Mouse (Mus musculus) lung, postnatal 0 days (tissue): Measurements from ENCODE around the gene Cd52. TPM values are rescaled to one million over a fixed set of nuclear protein-coding genes. Genes with fewer than 3 reads are reported as not detected.

ENCODE experiments used
- ATAC-seq: fragments of 200-750 bp; cut with Nextera tagmentation; 2 replicates; pipeline ENCODE4 v1.8.0; 2017; ENCODE audit warnings: moderate library complexity
- DNase-seq: peaks from one replicate; pipeline ENCODE4 v3.0.0-alpha.2; 2016; ENCODE audit warnings: low spot score
- H3K27ac ChIP-seq: fragments of 300-500 bp; sonication (generic); 2 replicates; pipeline ENCODE4 v1.5.1; 2014; ENCODE audit warnings: antibody characterized with exemption, mild to moderate bottlenecking, low read length, mixed read lengths
- H3K27me3 ChIP-seq: fragments of 300-500 bp; sonication (generic); replicated peaks from 2 replicates; pipeline ENCODE4 v1.6.1; 2014; ENCODE audit warnings: low read length, mixed read lengths; ENCODE audit not compliant: insufficient read depth
- H3K36me3 ChIP-seq: fragments of 300-500 bp; sonication (generic); 2 replicates; pipeline ENCODE4 v1.6.1; 2014; ENCODE audit warnings: low read length, mixed read lengths; ENCODE audit not compliant: insufficient read depth
- H3K4me1 ChIP-seq: fragments of 300-500 bp; sonication (generic); 2 replicates; pipeline ENCODE4 v1.6.1; 2014; ENCODE audit warnings: antibody characterized with exemption, low read depth, low read length, mixed read lengths; ENCODE audit not compliant: insufficient read depth
- H3K4me2 ChIP-seq: fragments of 300-500 bp; sonication (generic); replicated peaks from 2 replicates; pipeline ENCODE4 v1.6.1; 2014; ENCODE audit warnings: low read depth, mild to moderate bottlenecking, low read length, moderate library complexity, mixed read lengths
- H3K4me3 ChIP-seq: fragments of 300-500 bp; sonication (generic); 2 replicates; pipeline ENCODE4 v1.5.1; 2014; ENCODE audit warnings: low read depth, low read length
- H3K9ac ChIP-seq: fragments of 300-500 bp; sonication (generic); replicated peaks from 2 replicates; pipeline ENCODE4 v1.6.1; 2014; ENCODE audit warnings: low read depth, mild to moderate bottlenecking
- H3K9me3 ChIP-seq: fragments of 300-500 bp; sonication (generic); 2 replicates; pipeline ENCODE4 v1.6.1; 2016; ENCODE audit warnings: low read length, mixed read lengths
- CTCF ChIP-seq: IDR thresholded peaks from 2 replicates; pipeline ENCODE4 v1.5.1; 2016; ENCODE audit warnings: antibody characterized with exemption, mild to moderate bottlenecking
- EP300 ChIP-seq: IDR thresholded peaks from 2 replicates; pipeline ENCODE4 v1.6.1; 2016; ENCODE audit warnings: antibody characterized with exemption, mild to moderate bottlenecking, control low read depth
- WGBS: fragments of 180-500 bp; shearing (Covaris S2); extraction: QIAGEN DNeasy Blood & Tissue Kit; methylation state at CpG from one replicate; pipeline ENCODE4 v1.1.7; 2014; 5-methylcytosine and 5-hydroxymethylcytosine counted together
- polyA plus RNA-seq: library from polyadenylated mRNA; unstranded; fragments of >200 nt; fragmentation: Nextera tagmentation; extraction: Ambion mirVana; gene quantifications from 2 replicates; pipeline ENCODE4 v1.2.1, GENCODE M21; 2015

The Cd52 gene
- polyA plus RNA-seq, 1 experiment from 2014 or later, result 65.9 TPM

- ATAC-seq (no peak), DNase-seq (no peak)
- H3K4me2 ChIP-seq, result no peak overlapping the region
- 72% methylated on average over 15 of the region's 15 CpGs for WGBS
- no peaks in the 10 kb centered on the region for H3K36me3 ChIP-seq
- H3K27me3 ChIP-seq, result no peaks in the 10 kb centered on the region
- no peak overlapping the region for H3K4me3 ChIP-seq
- H3K9ac ChIP-seq, result no peak overlapping the region
- no peak overlapping the region for H3K27ac ChIP-seq
- no peaks in the 10 kb centered on the region for H3K9me3 ChIP-seq
- TF ChIP-seq CTCF, result no peak
- no peak for TF ChIP-seq EP300
- peaks cover 4% of the 10 kb centered on the region; the same call in 1 of the 2 replicates for H3K4me1 ChIP-seq
These were observed 30.6 kb upstream of the Cd52 start for GRCm38 (mm10) chr4:134125383-134126060.

GRCm38 (mm10) chr4:134123680-134124551 lies 29.0 kb upstream of the Cd52 start:
- no peak for ATAC-seq
- peaks cover 4% of the 10 kb centered on the region; the same call in 1 of the 2 replicates for H3K4me1 ChIP-seq
- H3K27me3 ChIP-seq, result no peaks in the 10 kb centered on the region
- 17% methylated on average over 17 of the region's 17 CpGs for WGBS
- no peak overlapping the region for H3K9ac ChIP-seq
- H3K9me3 ChIP-seq, result no peaks in the 10 kb centered on the region
- no peaks in the 10 kb centered on the region for H3K36me3 ChIP-seq
- no peak overlapping the region for H3K27ac ChIP-seq
- DNase-seq, result peak; percentile 66
- H3K4me2 ChIP-seq, result no peak overlapping the region
- TF ChIP-seq CTCF (peak; percentile 96), EP300 (no peak)
- H3K4me3 ChIP-seq, result no peak overlapping the region

- H3K4me1 ChIP-seq, result peaks cover 4% of the 10 kb centered on the region; the same call in 1 of the 2 replicates
- H3K27me3 ChIP-seq, result no peaks in the 10 kb centered on the region
- no peak overlapping the region for H3K4me2 ChIP-seq
- no peak overlapping the region for H3K9ac ChIP-seq
- ATAC-seq (no peak), DNase-seq (no peak)
- WGBS, result 94% methylated on average over 6 of the region's 6 CpGs
- H3K36me3 ChIP-seq, result no peaks in the 10 kb centered on the region
- H3K9me3 ChIP-seq, result no peaks in the 10 kb centered on the region
- no peak overlapping the region for H3K4me3 ChIP-seq
- TF ChIP-seq EP300, result no peak
- no peak for TF ChIP-seq CTCF
- no peak overlapping the region for H3K27ac ChIP-seq
These were observed 28.3 kb upstream of the Cd52 start for GRCm38 (mm10) chr4:134123147-134123546.

GRCm38 (mm10) chr4:134122281-134122680 lies 27.4 kb upstream of the Cd52 start:
- DNase-seq (no peak), ATAC-seq (no peak)
- H3K4me3 ChIP-seq, result no peak overlapping the region
- H3K27ac ChIP-seq, result no peak overlapping the region
- no peaks in the 10 kb centered on the region for H3K9me3 ChIP-seq
- 37% methylated on average over 3 of the region's 3 CpGs for WGBS
- no peak overlapping the region for H3K4me2 ChIP-seq
- no peaks in the 10 kb centered on the region for H3K36me3 ChIP-seq
- no peaks in the 10 kb centered on the region for H3K27me3 ChIP-seq
- H3K4me1 ChIP-seq, result no peaks in the 10 kb centered on the region
- TF ChIP-seq EP300 (no peak), CTCF (no peak)
- no peak overlapping the region for H3K9ac ChIP-seq

GRCm38 (mm10) chr4:134121571-134121970 lies 26.7 kb upstream of the Cd52 start:
- Histone ChIP-seq H3K36me3 (no peaks in the 10 kb centered on the region), H3K27ac (no peak overlapping the region), H3K27me3 (no peaks in the 10 kb centered on the region), H3K9ac (no peak overlapping the region), H3K4me2 (no peak overlapping the region), H3K4me1 (no peaks in the 10 kb centered on the region), H3K4me3 (no peak overlapping the region), H3K9me3 (no peaks in the 10 kb centered on the region)
- ATAC-seq (no peak), DNase-seq (no peak)
- TF ChIP-seq CTCF (no peak), EP300 (no peak)
- WGBS, result 40% methylated on average over 4 of the region's 4 CpGs

GRCm38 (mm10) chr4:134120916-134121315 lies 26.0 kb upstream of the Cd52 start:
- Histone ChIP-seq H3K27me3 (no peaks in the 10 kb centered on the region), H3K4me3 (no peak overlapping the region), H3K36me3 (no peaks in the 10 kb centered on the region), H3K9me3 (no peaks in the 10 kb centered on the region), H3K27ac (no peak overlapping the region), H3K4me1 (no peaks in the 10 kb centered on the region), H3K4me2 (no peak overlapping the region), H3K9ac (no peak overlapping the region)
- no peak for ATAC-seq
- no peak for DNase-seq
- TF ChIP-seq CTCF (no peak), EP300 (no peak)
- WGBS, result 74% methylated on average over 4 of the region's 4 CpGs
